Mouse (Mus musculus) stomach, postnatal 0 days (tissue): ENCODE data around the gene Xxylt1.

Experiments
- CTCF ChIP-seq: IDR thresholded peaks from 2 replicates; pipeline ENCODE4 v1.5.1; 2016; ENCODE audit warnings: antibody characterized with exemption, low read depth, mild to moderate bottlenecking, moderate library complexity
- EP300 ChIP-seq: optimal IDR thresholded peaks from 2 replicates; pipeline ENCODE3; 2016; ENCODE audit warnings: antibody characterized with exemption

- TF ChIP-seq EP300, result no peak
- no peak for TF ChIP-seq CTCF
Observed at GRCm38 (mm10) chr16:30998048-30998447, 83.2 kb downstream of the Xxylt1 start.
